Mouse (Mus musculus): Measurements from ENCODE around the gene Rap2b. TPM values are rescaled to one million over a fixed set of nuclear protein-coding genes. Genes with fewer than 3 reads are reported as not detected.
A peak's percentile ranks its signal among the peaks of the same experiment; 100 is the strongest.

The Rap2b gene
- polyA plus RNA-seq, 1 experiment from 2014 or later: 2.0 TPM

GRCm38 (mm10) chr3:61386368-61386767, 24.9 kb downstream of the Rap2b start:
- Histone ChIP-seq H3K4me3 (replicated peaks) (no peak overlapping the region), H3K4me2 (no peak overlapping the region), H3K36me3 (replicated peaks) (no peaks in the 10 kb centered on the region), H3K27me3 (no peaks in the 10 kb centered on the region), H3K9me3 (replicated peaks) (no peaks in the 10 kb centered on the region), H3K9ac (no peak overlapping the region), H3K4me1 (replicated peaks) (no peaks in the 10 kb centered on the region), H3K27ac (replicated peaks) (no peak overlapping the region)
- no peak for ATAC-seq (ENCODE audit: insufficient read depth)
- WGBS (ENCODE audit: insufficient replicate concordance): 47% methylated on average over 4 of the region's 4 CpGs

GRCm38 (mm10) chr3:61391564-61391963, 30.1 kb downstream of the Rap2b start:
- Histone ChIP-seq H3K36me3 (replicated peaks) (no peaks in the 10 kb centered on the region), H3K27me3 (no peaks in the 10 kb centered on the region), H3K27ac (replicated peaks) (no peak overlapping the region), H3K4me1 (replicated peaks) (no peaks in the 10 kb centered on the region; the same call in 1 of the 2 replicates), H3K4me2 (no peak overlapping the region), H3K4me3 (replicated peaks) (no peak overlapping the region), H3K9ac (no peak overlapping the region), H3K9me3 (replicated peaks) (no peaks in the 10 kb centered on the region)
- 48% methylated on average over 4 of the region's 4 CpGs for WGBS (ENCODE audit: insufficient replicate concordance)
- ATAC-seq (ENCODE audit: insufficient read depth): no peak

- WGBS (ENCODE audit: insufficient replicate concordance): 42% methylated on average over 1 of the region's 1 CpGs
- no peaks in the 10 kb centered on the region for H3K27me3 ChIP-seq
- no peak overlapping the region for H3K4me3 ChIP-seq (replicated peaks)
- H3K4me2 ChIP-seq: no peak overlapping the region
- H3K4me1 ChIP-seq (replicated peaks): no peaks in the 10 kb centered on the region; the same call in 1 of the 2 replicates
- peak; percentile 85 for ATAC-seq (ENCODE audit: insufficient read depth)
- H3K36me3 ChIP-seq (replicated peaks): no peaks in the 10 kb centered on the region
- no peaks in the 10 kb centered on the region for H3K9me3 ChIP-seq (replicated peaks)
- no peak overlapping the region for H3K9ac ChIP-seq
- no peak overlapping the region for H3K27ac ChIP-seq (replicated peaks)
Observed at GRCm38 (mm10) chr3:61392881-61393280, 31.4 kb downstream of the Rap2b start.

- Histone ChIP-seq H3K9me3 (replicated peaks) (no peaks in the 10 kb centered on the region), H3K4me2 (no peak overlapping the region), H3K36me3 (replicated peaks) (no peaks in the 10 kb centered on the region), H3K4me3 (replicated peaks) (no peak overlapping the region), H3K4me1 (replicated peaks) (no peaks in the 10 kb centered on the region; the same call in 1 of the 2 replicates), H3K27me3 (no peaks in the 10 kb centered on the region), H3K27ac (replicated peaks) (no peak overlapping the region), H3K9ac (no peak overlapping the region)
- 32% methylated on average over 3 of the region's 3 CpGs for WGBS (ENCODE audit: insufficient replicate concordance)
- ATAC-seq (ENCODE audit: insufficient read depth): no peak
Observed at GRCm38 (mm10) chr3:61393520-61393919, 32.1 kb downstream of the Rap2b start.

- Histone ChIP-seq H3K36me3 (replicated peaks) (no peaks in the 10 kb centered on the region), H3K27ac (replicated peaks) (no peak overlapping the region), H3K4me1 (replicated peaks) (no peaks in the 10 kb centered on the region; the same call in 1 of the 2 replicates), H3K9me3 (replicated peaks) (no peaks in the 10 kb centered on the region), H3K27me3 (no peaks in the 10 kb centered on the region), H3K4me2 (no peak overlapping the region), H3K4me3 (replicated peaks) (no peak overlapping the region), H3K9ac (no peak overlapping the region)
- 58% methylated on average over 3 of the region's 3 CpGs for WGBS (ENCODE audit: insufficient replicate concordance)
- ATAC-seq (ENCODE audit: insufficient read depth): no peak
Observed at GRCm38 (mm10) chr3:61395382-61395781, 33.9 kb downstream of the Rap2b start.

GRCm38 (mm10) chr3:61396728-61397127, 35.3 kb downstream of the Rap2b start:
- no peaks in the 10 kb centered on the region for H3K27me3 ChIP-seq
- no peaks in the 10 kb centered on the region for H3K36me3 ChIP-seq (replicated peaks)
- H3K9me3 ChIP-seq (replicated peaks): no peaks in the 10 kb centered on the region
- no peak overlapping the region for H3K9ac ChIP-seq
- no peaks in the 10 kb centered on the region; the same call in 1 of the 2 replicates for H3K4me1 ChIP-seq (replicated peaks)
- H3K4me2 ChIP-seq: no peak overlapping the region
- H3K4me3 ChIP-seq (replicated peaks): no peak overlapping the region
- no peak overlapping the region for H3K27ac ChIP-seq (replicated peaks)
- no peak for ATAC-seq (ENCODE audit: insufficient read depth)
- WGBS (ENCODE audit: insufficient replicate concordance): 69% methylated on average over 2 of the region's 2 CpGs

GRCm38 (mm10) chr3:61400823-61401387, 39.5 kb downstream of the Rap2b start:
- Histone ChIP-seq H3K4me3 (replicated peaks) (no peak overlapping the region), H3K27ac (replicated peaks) (no peak overlapping the region), H3K36me3 (replicated peaks) (no peaks in the 10 kb centered on the region), H3K27me3 (no peaks in the 10 kb centered on the region), H3K9me3 (replicated peaks) (no peaks in the 10 kb centered on the region), H3K9ac (no peak overlapping the region), H3K4me2 (no peak overlapping the region), H3K4me1 (replicated peaks) (no peaks in the 10 kb centered on the region)
- ATAC-seq (ENCODE audit: insufficient read depth): no peak
- 46% methylated on average over 1 of the region's 1 CpGs for WGBS (ENCODE audit: insufficient replicate concordance)

GRCm38 (mm10) chr3:61406921-61407320, 45.5 kb downstream of the Rap2b start:
- 32% methylated on average over 4 of the region's 4 CpGs for WGBS (ENCODE audit: insufficient replicate concordance)
- no peak overlapping the region for H3K4me2 ChIP-seq
- H3K9me3 ChIP-seq (replicated peaks): no peaks in the 10 kb centered on the region
- no peak overlapping the region for H3K9ac ChIP-seq
- ATAC-seq (ENCODE audit: insufficient read depth): no peak
- no peak overlapping the region for H3K27ac ChIP-seq (replicated peaks)
- no peaks in the 10 kb centered on the region for H3K36me3 ChIP-seq (replicated peaks)
- H3K27me3 ChIP-seq: no peaks in the 10 kb centered on the region
- H3K4me3 ChIP-seq (replicated peaks): no peak overlapping the region
- peaks cover 5% of the 10 kb centered on the region; the same call in 1 of the 2 replicates for H3K4me1 ChIP-seq (replicated peaks)

- Histone ChIP-seq H3K4me3 (replicated peaks) (no peak overlapping the region), H3K27ac (replicated peaks) (0 out of 2 replicates have a peak overlapping the region, but pooled peaks have one; percentile 9), H3K9me3 (replicated peaks) (no peaks in the 10 kb centered on the region), H3K4me2 (no peak overlapping the region), H3K27me3 (no peaks in the 10 kb centered on the region), H3K36me3 (replicated peaks) (no peaks in the 10 kb centered on the region), H3K9ac (no peak overlapping the region), H3K4me1 (replicated peaks) (peaks cover 5% of the 10 kb centered on the region; the same call in 1 of the 2 replicates)
- WGBS (ENCODE audit: insufficient replicate concordance): 8% methylated on average over 6 of the region's 6 CpGs
- peak; percentile 60 for ATAC-seq (ENCODE audit: insufficient read depth)
Observed at GRCm38 (mm10) chr3:61409683-61410082, 48.2 kb downstream of the Rap2b start.

GRCm38 (mm10) chr3:61415883-61416282, 54.4 kb downstream of the Rap2b start:
- Histone ChIP-seq H3K4me3 (replicated peaks) (no peak overlapping the region), H3K27me3 (no peaks in the 10 kb centered on the region), H3K4me1 (replicated peaks) (no peaks in the 10 kb centered on the region), H3K4me2 (no peak overlapping the region), H3K9ac (no peak overlapping the region), H3K27ac (replicated peaks) (no peak overlapping the region), H3K36me3 (replicated peaks) (no peaks in the 10 kb centered on the region), H3K9me3 (replicated peaks) (no peaks in the 10 kb centered on the region)
- 44% methylated on average over 1 of the region's 1 CpGs for WGBS (ENCODE audit: insufficient replicate concordance)
- ATAC-seq (ENCODE audit: insufficient read depth): no peak

All from liver, embryonic 15.5 days (tissue).